Mouse (Mus musculus) adrenal gland, postnatal 25 days (tissue): ENCODE data around the gene Gm16440. TPM values are rescaled to one million over a fixed set of nuclear protein-coding genes. Genes with fewer than 3 reads are reported as not detected.
"Not testable (repeated sequence)": the region's sequence is repeated elsewhere in the genome, so short reads cannot be mapped to it uniquely, and the experiment has no call there.

ENCODE experiments used
- DNase-seq: peaks from one replicate; pipeline ENCODE4 v3.0.0; 2021; ENCODE audit warnings: mixed read lengths
- long read RNA-seq: library from polyadenylated mRNA; stranded (forward); transcript quantifications from one replicate; pipeline ENCODE4 v2.0.0, GENCODE M21; 2021
- total RNA-seq: library from RNA; stranded (reverse); gene quantifications from 2 replicates; pipeline ENCODE4 v1.2.3, GENCODE M21; 2021

The Gm16440 gene
- total RNA-seq: not detected in 2 replicates
- long read RNA-seq: 0 reads

DNA sequence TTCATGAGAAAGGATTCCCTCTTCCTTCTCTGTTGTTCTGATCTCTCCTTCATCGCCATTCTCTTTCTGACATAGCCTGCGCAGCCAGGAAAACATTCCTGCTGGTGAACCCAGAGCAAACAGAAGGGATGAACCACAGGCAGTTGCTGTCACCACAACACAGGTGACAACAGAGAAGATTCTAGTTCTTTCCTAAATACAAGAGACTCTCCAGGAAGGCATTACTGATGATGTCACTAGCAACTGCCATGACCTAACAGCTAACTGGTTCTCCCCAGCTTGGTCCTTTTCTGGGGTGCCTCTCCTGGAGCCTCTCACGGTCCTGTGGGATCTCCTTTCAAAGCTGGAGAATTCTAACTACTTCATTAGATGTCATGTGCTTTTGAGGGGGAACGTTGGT, at the start of gene Gm16440:
Gm16440 (minus strand) TSS at position 101 of the 400 bp plus-strand sequence.
- not testable (repeated sequence) for DNase-seq

DNA sequence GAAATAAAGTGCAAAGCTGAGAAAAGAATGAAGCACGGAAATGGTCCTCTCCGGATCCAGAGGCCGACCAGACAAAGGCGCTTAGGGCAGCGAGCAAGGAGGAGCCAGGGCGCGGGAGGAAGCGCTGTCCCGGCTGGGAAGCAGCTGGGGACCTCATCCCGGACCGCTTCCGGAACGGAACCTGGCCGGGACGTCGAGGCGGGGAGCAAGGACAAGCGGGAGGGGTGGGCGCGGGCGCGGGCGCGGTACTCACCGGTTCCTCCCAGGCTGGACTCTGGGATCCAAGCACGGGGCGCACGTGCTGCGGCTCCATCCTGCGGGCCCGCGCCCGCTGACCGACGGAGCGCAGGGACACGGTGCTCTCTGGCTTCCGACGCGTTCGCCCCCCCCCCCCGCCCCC, 36.6 kb upstream of the Gm16440 start:
- DNase-seq: peak; percentile 7

DNA sequence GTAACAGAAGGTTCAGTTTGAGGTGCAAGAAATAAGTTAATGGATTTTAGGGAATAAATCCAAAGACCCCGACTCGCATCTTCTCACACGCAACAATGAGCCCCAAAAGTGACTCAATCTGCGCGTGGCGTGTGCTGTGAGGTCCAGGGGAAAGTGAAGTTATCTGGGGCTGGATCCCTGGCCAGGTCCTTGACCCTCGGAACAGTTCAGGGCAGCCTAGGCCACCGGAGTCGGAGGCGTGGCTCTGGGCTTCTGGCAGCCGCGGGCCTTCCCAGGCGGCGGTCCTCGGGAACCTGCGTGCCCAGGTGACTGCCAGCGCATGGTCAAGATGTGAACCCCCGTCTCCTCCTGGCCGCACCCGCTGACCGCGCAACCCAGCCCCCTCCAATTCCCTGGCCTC, 36.2 kb upstream of the Gm16440 start:
- not testable (repeated sequence) for DNase-seq

DNA sequence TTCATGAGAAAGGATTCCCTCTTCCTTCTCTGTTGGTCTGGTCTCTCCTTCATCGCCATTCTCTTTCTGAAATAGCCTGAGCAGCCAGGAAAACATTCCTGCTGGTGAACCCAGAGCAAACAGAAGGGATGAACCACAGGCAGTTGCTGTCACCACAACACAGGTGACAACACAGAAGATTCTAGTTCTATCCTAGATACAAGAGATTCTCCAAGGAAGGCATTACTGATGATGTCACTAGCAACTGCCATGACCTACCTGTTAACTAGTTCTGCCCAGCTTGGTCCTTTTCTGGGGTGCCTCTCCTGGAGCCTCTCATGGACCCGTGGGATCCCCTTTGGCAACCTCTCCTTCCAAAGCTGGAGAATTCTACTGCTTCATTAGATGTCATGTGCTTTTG, 22.3 kb upstream of the Gm16440 start, which contains the start of gene Gm3591:
Gm3591 (minus strand) TSS at position 101 of the 400 bp plus-strand sequence.
- not testable (repeated sequence) for DNase-seq

DNA sequence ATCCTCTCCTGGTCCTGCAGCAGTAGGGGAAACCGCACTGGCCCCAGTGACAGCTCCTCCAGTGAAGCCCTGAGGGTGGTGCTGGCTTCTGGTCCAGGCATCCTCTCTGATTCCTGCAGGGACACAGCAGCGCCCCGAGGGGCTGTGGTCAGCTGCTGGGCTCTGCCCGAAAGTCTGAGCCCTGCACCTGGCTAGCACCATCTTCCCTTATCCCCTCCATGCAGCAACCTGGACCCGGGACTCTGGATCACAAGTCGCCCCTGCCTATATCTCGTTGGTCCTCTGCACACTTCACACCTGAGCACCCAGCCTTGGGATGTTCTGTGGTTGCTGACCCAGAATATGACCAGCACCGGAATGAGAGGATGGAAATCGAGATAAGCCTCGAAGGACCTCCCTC, 46.5 kb downstream of the Gm16440 start, which contains the start of gene Gm3618:
Gm3618 (minus strand) TSS at position 101 of the 400 bp plus-strand sequence.
- DNase-seq: not testable (repeated sequence)

Other genes starting within 250 kb of the Gm16440 start
- 0.18 TPM in 1 of 2 replicates, not detected in the other for gene Gm21560, start 171.0 kb downstream of the Gm16440 start, total RNA-seq
- 0.24 TPM in 1 of 2 replicates, not detected in the other for gene Gm3411, start 103.1 kb downstream of the Gm16440 start, total RNA-seq
- not detected in 2 replicates for gene Gm21103, start 85.5 kb downstream of the Gm16440 start, total RNA-seq
- not detected in 2 replicates for gene Gm3618, start 46.6 kb downstream of the Gm16440 start, total RNA-seq
- gene Gm3591, start 22.2 kb upstream of the Gm16440 start, total RNA-seq: not detected in 2 replicates
- gene Gm3594, start 54.3 kb upstream of the Gm16440 start, total RNA-seq: not detected in 2 replicates
- not detected in 2 replicates for gene Gm8356, start 147.0 kb upstream of the Gm16440 start, total RNA-seq
- not detected in 2 replicates for gene Gm3629, start 200.3 kb upstream of the Gm16440 start, total RNA-seq
- gene Gm3460, start 232.1 kb upstream of the Gm16440 start, total RNA-seq: not detected in 2 replicates